Mouse (Mus musculus): Measurements from ENCODE around the gene Glce.

The Glce gene

GRCm38 (mm10) chr9:62121551-62122447, 656 bp downstream of the Glce start:
- DNase-seq: peak; percentile 67 to 72

DNA sequence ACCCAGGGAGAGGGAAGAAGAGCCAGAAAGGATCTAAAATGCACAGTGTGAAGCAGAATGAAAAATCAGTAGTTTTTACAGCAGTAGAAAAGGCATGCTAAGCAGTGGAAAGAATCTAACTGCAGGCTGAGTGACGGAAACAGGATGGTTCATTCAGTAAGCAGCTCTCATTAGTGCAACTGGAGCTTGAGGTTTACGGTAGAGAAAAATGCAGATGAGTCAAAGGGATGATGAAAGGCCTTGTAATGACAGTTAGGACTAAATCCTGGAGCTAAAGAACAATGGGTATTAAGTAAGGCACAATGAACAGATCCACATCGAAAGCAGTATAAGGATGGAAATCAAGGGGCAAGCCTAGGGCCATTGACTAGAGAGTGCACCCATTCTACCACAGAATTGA, 3.7 kb downstream of the Glce start:
- DNase-seq: no peak

- DNase-seq: peak; percentile 31 to 65
Observed at GRCm38 (mm10) chr9:62115826-62116225, 6.6 kb downstream of the Glce start.

GRCm38 (mm10) chr9:62096603-62097002, 25.9 kb downstream of the Glce start:
- DNase-seq: no peak

- no peak for DNase-seq
Observed at GRCm38 (mm10) chr9:62091604-62092003, 30.9 kb downstream of the Glce start.

- DNase-seq: no peak
Observed at GRCm38 (mm10) chr9:62085548-62085947, 36.9 kb downstream of the Glce start.

- DNase-seq: no peak
Observed at GRCm38 (mm10) chr9:62084896-62085295, 37.6 kb downstream of the Glce start.

DNA sequence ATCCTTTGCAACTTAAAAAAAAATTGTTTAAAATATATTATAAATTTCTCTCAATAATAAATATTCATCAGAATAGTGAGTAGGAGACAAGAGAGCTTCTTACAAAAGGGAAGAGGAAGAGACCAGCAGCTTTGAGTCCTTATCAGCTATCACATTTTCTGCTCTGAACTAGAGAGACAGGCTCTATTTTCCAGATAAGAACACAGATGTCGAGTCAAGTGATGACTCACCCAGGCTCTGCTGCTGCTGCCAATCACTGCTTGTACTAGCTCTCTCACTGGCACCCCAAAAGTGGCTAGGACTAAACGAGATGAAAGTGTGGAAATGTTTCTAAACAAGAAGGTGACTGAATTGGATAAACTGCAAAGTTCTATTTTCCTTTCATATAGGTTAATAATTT, 39.5 kb downstream of the Glce start:
- DNase-seq: no peak

DNA sequence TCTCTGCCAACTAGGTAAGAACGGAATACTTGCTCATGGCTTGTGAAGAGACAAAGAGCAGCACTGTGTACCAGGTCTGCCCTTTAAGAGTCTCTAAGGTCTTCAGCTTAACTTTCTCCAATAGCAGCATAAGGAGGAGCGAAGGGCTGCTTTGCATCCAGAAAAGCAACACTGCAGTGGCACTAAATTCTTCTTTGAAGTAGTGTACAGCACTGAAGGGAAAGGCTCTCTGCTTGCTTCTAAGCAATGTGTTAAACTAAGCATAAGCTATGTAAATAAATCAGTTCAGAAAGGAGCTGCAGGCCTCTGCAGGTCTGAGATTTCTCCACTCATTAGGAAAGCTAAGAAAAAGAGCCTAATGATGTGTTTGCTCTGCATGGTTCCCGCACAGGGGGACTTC, 40.9 kb downstream of the Glce start:
- no peak for DNase-seq

DNA sequence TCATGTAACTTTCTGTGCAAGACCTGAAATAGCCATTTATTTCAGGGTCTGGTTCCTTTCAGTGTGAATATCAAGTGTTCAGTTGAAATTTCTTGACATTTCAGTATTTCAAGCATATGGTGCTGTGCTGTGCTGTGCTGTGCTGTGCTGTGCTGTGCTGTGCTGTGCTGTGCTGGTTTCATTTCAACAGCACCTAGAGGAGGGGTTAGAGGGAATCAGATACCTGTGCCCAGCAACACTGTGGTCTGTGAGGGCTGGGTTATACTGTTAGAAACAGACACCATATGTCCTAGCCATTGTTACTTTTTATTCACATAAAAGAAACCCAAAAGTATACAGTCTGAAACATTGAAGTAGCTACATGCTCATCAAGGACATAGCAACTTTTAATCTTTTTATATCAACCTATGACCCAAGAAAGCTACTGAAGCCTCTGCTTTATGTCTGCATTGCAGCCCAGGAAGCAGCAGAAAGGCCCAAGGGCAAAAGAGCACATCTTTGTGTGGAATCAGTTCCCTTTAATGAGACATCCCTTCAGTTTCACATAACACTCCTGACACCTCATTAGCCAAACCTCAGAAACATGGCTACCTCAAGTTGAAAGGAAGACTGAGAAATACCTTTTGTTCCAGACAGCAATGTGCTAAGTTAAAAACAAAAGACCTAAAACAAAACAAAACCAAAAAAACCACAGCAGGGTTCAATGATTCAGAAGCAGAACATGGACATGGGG, 42.3 kb downstream of the Glce start:
- DNase-seq: no peak

- DNase-seq: no peak
Observed at GRCm38 (mm10) chr9:62062234-62062633, 60.2 kb downstream of the Glce start.

DNA sequence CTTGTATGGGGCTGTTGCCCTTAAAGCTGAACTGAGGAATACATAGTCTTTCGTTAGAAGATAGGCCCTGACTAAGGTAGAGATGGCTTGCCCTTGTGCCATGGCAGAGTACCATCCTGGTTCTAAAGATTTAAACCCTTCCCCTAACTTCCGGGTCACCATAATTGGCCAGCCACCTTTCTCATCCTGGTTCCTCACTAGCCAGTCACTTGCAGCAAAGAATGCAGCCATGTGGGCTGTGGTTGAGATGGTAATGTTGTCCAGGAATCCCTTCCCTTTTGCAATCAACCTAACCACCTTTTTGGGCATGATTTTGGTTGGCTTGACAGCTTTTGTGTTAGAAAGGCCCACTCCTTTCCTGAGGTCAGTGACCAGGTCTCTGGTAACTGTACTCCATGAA, 62.0 kb downstream of the Glce start:
- DNase-seq: no peak

DNA sequence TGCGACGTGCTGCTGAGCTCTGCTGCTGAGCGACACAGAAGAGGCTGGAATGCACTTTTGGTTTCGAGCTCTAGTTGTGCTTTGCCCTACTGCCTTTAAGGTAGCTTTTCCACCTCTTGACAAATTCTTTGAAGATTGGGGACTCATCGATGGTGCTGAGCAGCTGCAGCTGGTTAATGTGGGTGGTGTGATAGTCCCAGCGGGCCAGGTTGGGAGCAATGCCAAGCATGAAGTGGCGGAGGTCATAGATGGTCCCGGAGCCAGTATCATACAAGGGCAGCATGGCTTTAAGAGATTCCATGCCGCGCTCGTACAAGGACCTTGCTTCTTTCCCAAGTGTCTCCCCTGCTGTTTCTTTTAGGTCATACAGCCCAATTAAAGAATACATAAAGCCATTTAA, 62.5 kb downstream of the Glce start:
- peak in 1 of 2 experiments; percentile 29 for DNase-seq

- DNase-seq: no peak
Observed at GRCm38 (mm10) chr9:62057881-62058506, 64.5 kb downstream of the Glce start.

DNA sequence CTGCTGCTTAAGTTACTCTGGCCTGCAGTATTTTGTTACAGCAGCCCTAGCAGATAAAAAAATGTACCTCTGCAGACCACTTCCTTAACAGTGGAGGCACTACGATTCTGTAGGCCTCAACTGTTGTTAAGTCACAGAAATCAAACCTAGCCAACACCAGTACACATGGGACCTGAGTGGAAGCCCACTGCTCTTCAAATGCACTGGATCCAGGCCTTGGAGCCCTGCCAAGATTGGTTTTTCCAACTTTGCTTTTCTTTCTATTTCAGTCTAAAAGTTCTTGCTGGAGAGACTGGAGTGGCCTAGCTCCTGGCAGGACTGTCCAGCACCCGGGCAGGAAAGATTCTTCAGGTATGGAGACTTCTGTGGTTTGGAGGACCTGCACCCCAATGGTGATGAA, 66.2 kb downstream of the Glce start:
- DNase-seq: peak in 1 of 2 experiments; percentile 40

GRCm38 (mm10) chr9:62050801-62051200, 71.7 kb downstream of the Glce start:
- DNase-seq: peak; percentile 51 to 61

- DNase-seq: no peak
Observed at GRCm38 (mm10) chr9:62049166-62049565, 73.3 kb downstream of the Glce start.

DNA sequence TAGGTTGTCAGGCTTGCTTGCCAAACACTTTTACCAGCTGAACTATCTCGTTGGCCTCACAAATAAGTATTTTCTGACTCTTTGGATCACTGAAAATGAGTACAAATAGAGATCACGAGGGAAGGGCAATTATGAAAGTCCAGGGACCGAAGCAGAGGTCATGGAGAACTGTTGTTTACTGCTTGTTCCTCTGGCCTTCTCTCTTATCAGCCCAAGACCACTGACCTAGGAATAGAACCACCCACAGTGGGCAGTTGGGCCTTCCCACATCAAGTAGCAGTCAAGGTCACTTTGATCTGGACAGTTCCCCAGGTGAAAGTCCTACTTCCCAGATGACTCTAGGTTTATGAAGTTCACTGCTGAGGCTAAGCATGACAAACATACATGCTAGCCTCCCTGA, 80.3 kb downstream of the Glce start:
- DNase-seq: no peak

DNA sequence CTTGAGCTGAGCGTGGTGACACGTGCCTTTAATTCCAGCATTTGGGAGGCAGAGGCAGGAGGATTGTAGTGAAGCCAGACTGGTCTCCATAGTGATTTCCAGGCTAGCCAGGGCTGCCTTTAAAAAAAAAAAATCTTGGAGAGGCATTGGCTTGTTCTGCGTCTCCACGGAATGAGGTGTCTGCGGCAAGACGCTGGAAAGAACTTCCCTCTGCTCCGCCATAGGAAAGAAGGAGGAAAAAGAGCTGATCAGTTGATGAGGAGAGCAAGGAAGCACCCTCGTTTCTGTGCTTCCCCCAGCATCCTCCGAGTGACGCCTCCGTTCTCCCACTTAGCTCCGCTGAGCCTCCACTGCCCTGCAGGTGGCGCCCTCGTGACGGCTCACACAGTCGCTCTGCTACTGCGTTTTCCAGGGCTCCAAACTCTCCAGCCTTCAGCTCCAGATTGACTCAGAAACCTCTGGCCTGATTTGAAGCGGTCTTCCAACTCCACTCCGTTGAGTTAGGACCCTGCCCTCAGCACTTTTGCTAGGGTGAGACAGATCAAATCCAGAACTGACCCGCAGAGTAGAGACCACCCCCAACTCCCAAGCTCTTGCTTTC, 82.3 kb downstream of the Glce start:
- DNase-seq: peak; percentile 96

- DNase-seq: no peak
Observed at GRCm38 (mm10) chr9:62035806-62036205, 86.6 kb downstream of the Glce start.

DNA sequence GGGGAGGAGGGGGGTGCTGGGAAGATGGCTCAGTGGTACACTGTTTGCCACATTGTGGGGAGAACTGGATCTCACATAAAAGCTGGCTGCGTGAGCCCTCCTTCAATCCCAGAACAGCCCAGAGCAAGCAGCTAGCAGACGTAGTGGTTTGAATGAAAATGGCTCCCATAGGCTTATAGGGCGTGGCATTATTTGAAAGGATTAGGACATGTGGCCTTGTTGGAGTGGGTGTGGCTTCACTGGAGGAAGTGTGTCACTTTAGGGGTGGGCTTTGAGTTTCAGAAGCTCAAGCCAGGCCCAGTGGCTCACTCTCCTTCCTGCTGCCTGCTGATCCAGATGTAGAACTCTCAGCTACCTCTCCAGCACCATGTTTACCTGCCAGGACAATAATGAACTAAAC, 90.2 kb downstream of the Glce start:
- DNase-seq: no peak

DNA sequence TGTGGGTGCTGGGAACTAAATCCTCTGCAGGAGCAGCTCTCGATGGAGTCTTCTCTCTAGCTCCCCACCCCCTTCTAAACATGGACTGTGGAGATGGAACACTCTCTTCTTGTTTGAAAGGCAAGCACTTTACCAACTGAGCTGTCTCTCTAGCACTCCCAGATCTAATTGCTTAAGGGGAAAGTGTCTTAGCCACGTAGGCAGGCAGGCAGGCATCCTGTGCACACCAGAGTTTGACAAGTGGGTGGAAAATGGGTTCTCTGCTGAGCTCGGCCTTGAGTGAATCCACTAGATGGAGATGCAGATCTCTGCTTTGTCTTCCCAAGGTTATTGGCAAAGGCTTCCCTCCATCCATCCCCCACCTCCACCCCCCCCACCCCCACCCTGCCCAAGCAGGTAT, 94.4 kb downstream of the Glce start:
- DNase-seq: no peak

DNA sequence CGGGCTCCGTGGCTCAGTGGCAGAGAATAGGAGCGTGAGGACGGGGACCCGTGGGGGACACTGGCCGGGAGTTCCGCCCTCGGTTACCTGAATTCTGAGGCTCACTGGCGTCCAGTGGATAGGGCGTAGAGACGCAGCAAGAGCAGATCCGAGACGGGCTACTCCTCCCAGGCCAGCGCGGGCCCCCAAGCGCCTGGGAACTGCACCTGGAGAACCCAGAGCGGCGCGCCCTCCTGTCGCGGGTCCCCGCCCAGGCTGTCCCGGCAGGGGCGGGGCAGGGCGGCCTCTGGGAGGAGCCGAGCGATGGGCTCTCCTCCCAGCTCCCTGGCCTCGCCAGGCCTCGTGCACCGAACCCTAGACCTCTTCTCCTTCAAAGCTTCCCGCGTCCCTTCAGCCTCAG, 95.9 kb downstream of the Glce start, which contains the start of gene Paqr5:
Gene Paqr5 (minus strand): TSS at position 257 of the 400 bp plus-strand sequence.
- no peak for DNase-seq

All from cerebellum, postnatal 14 days (tissue).